Mouse (Mus musculus): ENCODE measurements around the gene Dpp3. TPM values are rescaled to one million over a fixed set of nuclear protein-coding genes. Genes with fewer than 3 reads are reported as not detected.
"Not testable (repeated sequence)": the region's sequence is repeated elsewhere in the genome, so short reads cannot be mapped to it uniquely, and the experiment has no call there.

The Dpp3 gene
- total RNA-seq, 4 experiments from 2014 or later = 39.2 to 45.0 (median 41.7) TPM

DNA sequence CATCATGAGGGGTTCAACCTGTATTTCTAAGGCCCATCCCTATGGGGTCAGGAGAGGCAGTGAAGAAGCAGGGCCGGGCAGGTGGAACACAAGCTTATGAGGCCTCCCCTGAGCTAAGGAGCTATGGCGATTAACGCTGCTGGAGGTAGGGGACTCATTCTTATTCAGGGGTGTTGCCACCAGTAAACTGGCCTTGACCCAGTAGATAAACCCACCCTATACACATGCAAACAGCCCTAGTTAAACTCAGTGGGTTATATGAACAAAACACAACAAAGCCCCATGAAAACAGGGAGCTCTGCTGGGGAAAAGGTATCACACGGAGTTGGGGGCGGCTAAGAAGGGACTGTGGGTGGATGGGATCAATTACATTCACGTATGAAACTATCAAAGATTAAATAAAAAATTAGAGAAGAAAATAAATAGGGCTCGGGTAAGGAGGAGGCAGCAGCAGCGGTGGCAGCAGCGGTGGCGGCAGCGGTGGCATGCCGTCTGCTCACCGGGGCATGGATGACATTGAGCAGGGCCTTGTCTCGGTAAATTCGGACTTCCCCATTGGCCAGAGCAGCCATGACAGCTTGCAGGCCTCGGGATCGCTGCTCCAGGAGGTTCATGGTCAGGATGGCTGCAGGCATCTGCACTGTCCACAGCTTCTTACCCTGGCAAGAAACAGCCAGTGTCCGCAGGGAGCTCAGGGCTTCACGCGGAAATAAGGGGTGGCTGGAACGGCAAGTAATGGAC is 31.1 kb downstream of the Dpp3 start:
- DNase-seq (ENCODE audit: low spot score in 2 of 2) = no peak

DNA sequence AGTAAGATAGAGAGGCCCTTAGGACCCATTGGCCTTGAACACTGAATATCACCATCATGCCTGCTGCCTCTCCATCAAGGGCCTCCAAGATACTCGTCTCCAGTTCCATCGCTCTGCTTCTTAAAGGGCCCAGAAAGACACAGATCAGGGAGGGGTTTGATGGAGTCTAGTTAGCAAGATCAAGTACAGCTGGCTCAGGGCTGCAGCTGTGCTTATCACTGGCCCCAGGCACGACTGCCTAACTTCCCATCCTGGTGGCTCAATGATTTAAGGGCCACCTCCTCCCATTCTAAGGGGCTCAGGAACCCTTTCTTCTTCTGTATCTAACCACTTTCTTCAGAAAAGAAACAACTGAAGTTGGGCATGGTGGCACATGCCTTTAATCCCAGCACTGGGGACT is 36.3 kb downstream of the Dpp3 start:
- DNase-seq (ENCODE audit: low spot score in 2 of 2) = no peak

DNA sequence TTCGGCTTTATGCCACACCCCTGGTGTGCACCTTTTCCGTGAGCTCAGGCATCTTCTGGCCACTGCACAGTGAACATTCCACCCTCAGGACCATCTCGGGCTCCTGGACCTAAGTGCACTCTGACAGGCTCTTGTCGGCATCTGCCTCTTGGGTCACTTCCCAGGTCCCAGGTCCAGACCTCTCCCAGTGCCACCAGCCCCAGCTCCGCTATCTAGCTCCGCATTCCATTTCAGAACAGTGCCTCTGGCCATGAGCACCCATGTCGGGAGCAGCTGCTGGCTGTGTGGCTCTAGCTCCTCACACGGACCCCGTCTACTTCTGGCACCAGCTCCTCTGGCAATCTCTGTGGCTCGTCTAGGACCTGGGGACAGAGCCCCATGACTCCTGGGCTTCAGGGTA is 38.3 kb downstream of the Dpp3 start:
- no peak for DNase-seq (ENCODE audit: low spot score in 2 of 2)

DNA sequence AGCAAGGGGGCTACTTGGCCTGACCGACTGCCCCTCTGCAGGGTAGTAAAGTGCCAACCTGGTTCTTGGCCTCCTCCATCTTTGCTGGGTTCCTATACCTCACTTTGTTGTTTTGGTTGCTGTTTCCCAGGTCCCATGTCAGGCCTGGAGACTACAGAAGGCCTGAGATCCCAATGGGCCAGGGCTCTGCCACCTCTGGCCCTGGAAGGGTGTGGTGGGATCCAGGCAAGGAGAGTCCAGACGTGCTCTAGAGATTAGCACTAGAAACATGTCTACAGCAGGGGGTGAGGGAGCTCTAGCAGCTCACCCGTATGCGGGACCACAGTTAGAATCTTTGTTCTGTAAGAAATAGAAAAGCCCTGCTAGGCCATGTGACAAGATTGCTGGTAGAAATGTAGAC is 44.1 kb downstream of the Dpp3 start:
- DNase-seq (ENCODE audit: low spot score in 2 of 2) = no peak

DNA sequence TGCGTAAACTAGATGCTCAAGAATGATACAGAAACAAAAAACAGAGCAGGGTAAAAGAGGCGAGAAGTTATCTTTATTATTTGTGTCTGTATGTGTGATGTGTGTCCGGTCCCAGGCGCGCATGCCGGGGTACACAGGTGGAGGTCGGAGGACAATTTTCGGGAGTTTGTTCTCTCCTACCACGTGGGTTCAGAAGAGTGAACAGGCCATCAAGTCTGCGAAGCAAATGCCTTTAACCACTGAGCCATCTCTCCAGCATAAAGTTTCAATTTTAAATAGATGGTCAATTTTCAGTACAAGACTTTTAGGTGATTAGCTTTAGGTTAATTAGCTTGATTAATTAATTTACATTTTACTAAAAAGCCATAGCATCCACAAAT is 48.8 kb downstream of the Dpp3 start:
- no peak for DNase-seq (ENCODE audit: low spot score in 2 of 2)

DNA sequence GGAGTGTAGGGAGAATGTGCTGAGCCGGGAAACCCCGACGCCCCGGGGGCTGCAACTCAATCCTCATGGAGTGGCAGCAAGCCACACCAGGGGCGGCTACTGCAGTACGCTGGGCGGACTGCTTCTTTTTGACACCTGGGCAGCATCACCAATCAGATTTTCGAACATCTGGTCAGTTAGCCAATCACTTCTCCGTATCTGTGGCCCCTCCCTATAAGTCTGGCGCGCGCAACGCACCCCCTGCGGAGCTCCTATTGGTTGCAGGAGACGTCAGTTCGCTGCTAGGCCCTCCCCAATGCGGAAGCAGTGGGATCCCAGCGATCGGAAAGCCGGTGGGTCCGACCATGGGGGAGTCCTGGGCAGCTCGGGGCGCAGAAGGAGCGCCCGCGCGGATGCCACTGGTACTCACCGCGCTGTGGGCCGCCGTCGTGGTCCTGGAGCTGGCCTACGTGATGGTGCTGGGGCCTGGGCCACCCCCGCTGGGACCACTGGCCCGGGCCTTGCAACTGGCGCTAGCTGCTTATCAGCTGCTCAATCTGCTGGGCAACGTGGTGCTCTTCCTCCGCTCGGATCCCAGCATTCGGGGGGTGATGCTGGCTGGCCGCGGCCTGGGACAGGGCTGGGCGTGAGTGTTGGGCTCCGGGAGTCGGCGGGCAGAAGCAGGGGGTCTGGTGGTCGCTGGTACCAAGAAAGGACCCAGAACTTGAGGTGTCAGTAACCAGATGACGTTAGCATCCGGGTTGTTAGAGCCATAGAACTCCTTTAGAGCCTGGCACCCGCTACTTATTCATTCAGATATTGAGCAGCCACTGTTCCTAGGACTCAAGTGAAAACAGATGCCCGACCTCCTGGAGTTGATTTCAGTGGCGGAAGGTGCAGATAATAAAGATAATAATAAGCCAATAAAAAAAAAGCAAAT is 49.4 kb downstream of the Dpp3 start, which contains the start of gene Zdhhc24:
Zdhhc24 (plus strand) TSS at position 264 of the 919 bp plus-strand sequence.
- peak; percentile 93 to 97 for DNase-seq (ENCODE audit: low spot score in 2 of 2)

DNA sequence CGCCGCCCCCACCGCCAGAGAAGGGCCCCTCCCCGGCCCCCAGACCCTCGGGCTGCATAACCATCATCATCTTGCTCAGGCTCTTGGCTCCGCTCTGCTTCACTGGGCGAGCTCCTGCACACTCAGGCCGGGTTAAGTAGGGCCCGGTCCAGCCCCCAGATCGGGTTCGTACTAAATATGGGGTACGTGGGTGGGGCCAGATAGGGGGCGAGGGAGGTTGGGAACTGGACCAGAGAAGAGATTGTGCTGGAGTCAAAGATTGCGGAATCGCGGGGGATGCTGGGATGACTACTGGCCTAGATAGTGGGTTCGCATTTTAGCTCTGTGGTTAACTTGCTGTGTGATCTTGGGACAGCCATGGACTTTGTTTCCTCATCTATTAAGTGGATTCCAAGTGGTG is 50.3 kb downstream of the Dpp3 start, which contains the start of gene Actn3:
Actn3 (minus strand) TSS at position 125 of the 400 bp plus-strand sequence.
- no peak for DNase-seq (ENCODE audit: low spot score in 2 of 2)

DNA sequence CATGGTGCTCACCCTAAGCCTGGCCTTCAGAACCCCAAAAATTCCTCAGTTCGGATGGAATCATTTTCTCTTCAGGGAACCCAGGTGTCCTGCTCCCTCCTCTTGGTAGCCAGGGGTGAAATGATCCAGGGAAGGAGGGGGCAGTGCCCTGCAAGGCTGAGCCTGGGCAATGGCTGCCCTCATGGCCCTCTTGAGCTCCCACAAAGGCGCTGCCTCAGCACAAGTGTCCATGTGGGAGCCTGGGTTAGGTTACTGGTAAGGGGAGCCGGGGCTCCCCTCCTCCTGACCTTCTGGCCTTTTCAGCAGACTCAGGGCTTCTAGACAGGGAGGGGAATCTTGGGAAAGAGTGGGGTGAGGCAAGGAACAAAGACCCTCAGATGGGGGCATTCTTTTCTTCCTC is 51.3 kb downstream of the Dpp3 start:
- no peak for DNase-seq (ENCODE audit: low spot score in 2 of 2)

DNA sequence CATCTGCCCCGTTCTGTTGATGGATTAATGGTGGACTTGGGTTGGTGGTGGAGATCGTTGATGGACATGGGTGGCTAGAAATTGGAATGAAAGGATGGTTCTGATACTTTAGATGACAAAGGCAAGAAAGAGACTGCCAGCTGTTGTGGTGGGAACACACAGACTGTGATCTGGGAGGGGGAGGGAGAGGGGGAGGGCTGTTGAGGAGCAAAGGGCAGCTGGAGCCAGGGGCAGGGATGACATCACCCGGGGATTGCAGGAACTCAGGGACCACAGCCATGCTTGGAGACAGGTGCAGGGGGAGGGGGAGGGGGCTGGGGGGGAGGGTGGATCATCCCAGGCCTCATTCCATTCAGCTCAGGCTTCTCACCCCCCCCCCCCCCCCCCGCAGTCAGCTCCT is 51.8 kb downstream of the Dpp3 start:
- DNase-seq (ENCODE audit: low spot score in 2 of 2) = no peak

DNA sequence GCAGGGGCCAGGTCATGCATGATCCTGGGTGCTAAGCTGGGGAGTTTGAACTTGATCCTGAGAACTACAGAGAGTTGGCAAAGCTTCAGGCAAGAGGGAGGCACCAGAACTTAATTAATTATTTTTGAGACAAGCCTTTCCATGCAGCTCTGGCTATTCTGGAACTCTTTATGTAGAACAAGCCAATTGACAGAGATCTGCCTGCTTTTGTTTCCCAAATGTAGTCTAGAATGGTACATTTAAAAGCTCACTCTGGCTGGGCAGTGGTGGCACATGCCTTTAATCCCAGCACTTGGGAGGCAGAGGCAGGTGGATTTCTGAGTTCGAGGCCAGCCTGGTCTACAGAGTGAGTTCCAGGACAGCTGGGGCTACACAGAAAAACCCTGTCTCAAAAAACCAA is 53.5 kb downstream of the Dpp3 start:
- DNase-seq (ENCODE audit: low spot score in 2 of 2) = not testable (repeated sequence)

DNA sequence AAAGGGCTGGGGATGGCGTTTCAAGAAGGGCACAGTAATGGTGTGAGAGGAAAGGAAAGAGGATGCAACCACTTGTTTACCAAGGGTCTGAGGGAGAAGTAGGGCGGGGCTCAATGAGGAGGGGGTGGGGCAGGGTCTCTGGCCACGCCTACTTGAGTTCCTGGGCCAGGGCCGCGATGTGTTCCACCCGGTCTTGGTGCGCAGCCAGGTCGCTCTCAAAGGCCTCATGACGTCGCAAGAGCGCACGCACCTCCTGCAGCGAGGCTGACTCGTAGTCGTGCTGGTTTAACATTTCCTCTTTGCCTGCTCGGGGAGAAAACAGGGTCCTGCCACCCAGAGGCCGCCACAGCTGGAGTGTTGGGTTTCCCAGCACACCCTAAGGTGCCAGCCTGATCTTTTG is 62.9 kb downstream of the Dpp3 start:
- DNase-seq (ENCODE audit: low spot score in 2 of 2) = no peak

DNA sequence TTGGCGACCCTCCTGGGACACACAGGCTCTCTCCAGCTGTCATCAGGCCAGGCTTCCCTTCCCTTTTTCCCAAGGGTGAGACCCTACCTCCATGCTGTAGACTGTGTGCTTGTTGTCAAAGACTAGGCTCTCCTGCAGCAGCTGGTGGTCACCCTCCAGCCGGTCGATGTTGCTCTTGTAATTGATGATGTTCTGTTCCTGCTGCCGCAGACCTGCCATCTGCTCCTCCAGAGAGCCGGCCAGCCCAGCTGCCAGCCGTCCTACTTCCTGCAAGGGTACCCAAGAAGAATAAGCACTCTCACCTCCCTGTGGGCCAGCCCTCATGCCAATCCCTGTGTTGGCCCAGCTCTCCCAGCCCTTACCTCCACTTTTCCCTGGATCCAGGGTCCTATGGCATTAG is 65.0 kb downstream of the Dpp3 start:
- no peak for DNase-seq (ENCODE audit: low spot score in 2 of 2)

DNA sequence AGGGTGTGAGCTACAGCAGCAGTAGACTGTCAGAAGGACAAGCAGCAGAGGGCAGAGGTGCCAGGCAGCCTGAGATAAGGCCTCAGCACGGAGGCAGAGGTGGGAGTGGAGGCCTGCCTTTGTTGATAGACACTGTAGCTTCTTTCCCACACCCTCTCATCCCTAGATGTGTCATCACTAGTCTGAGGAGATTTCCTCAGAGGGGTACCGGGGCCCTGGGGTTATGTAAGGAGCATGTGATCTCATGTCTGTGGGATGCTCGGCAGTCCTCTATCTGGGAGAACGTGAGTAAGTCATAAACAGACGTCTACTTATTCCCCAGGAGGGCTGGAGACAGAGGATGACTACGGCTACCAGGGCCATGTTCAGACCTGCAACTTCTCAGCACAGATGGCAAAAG is 69.0 kb downstream of the Dpp3 start:
- DNase-seq (ENCODE audit: low spot score in 2 of 2) = peak in 1 of 2 experiments; percentile 55

Other genes with a start within 250 kb of the Dpp3 start
- gene Gm960, start 229.6 kb downstream of the Dpp3 start, total RNA-seq (2022) = 1 to 10 TPM; 1.4 to 4.5 (median 2.2) TPM
- gene Sptbn2, start 217.1 kb downstream of the Dpp3 start, total RNA-seq (2022) = 100 to 1,000 TPM; 453 to 534 (median 492) TPM
- gene Rbm4b, start 171.8 kb downstream of the Dpp3 start, total RNA-seq (2022) = 10 to 100 TPM; 15.0 to 17.9 (median 16.4) TPM
- 100 to 1,000 TPM in 1 of 4 experiments, 10 to 100 TPM in 3; 84.7 to 114 (median 94.1) TPM for gene Rbm4, start 134.4 kb downstream of the Dpp3 start, total RNA-seq (2022)
- gene Gm21992, start 116.7 kb downstream of the Dpp3 start, total RNA-seq (2022) = 10 to 100 TPM; 25.1 to 31.9 (median 29.8) TPM
- gene Rbm14, start 116.7 kb downstream of the Dpp3 start, total RNA-seq (2022) = 10 to 100 TPM; 33.9 to 49.3 (median 43.7) TPM
- 10 to 100 TPM; 30.1 to 35.8 (median 33.5) TPM for gene Ccs, start 89.0 kb downstream of the Dpp3 start, total RNA-seq (2022)
- 1 to 10 TPM; 2.3 to 3.1 (median 2.6) TPM for gene Ccdc87, start 88.9 kb downstream of the Dpp3 start, total RNA-seq (2022)
- gene Ctsf, start 73.2 kb downstream of the Dpp3 start, total RNA-seq (2022) = 100 to 1,000 TPM; 107 to 126 (median 122) TPM
- gene Actn3, start 50.4 kb downstream of the Dpp3 start, total RNA-seq (2022) = 1 to 10 TPM; 1.2 to 5.7 (median 3.2) TPM
- 10 to 100 TPM; 22.4 to 30.1 (median 23.7) TPM for gene Zdhhc24, start 49.6 kb downstream of the Dpp3 start, total RNA-seq (2022)
- 10 to 100 TPM; 32.5 to 38.2 (median 36.5) TPM for gene Bbs1, start 21.7 kb downstream of the Dpp3 start, total RNA-seq (2022)
- 10 to 100 TPM; 25.3 to 33.8 (median 30.9) TPM for gene Peli3, start 14.8 kb upstream of the Dpp3 start, total RNA-seq (2022)
- gene Mrpl11, start 33.9 kb upstream of the Dpp3 start, total RNA-seq (2022) = 10 to 100 TPM; 57.1 to 61.5 (median 59.4) TPM
- gene Npas4, start 62.0 kb upstream of the Dpp3 start, total RNA-seq (2022) = 10 to 100 TPM in 1 of 4 experiments, 1 to 10 TPM in 3; 6.2 to 16.4 (median 7.4) TPM
- 10 to 100 TPM; 11.6 to 17.6 (median 13.5) TPM for gene Slc29a2, start 95.6 kb upstream of the Dpp3 start, total RNA-seq (2022)
- 100 to 1,000 TPM; 129 to 141 (median 138) TPM for gene B4gat1, start 110.5 kb upstream of the Dpp3 start, total RNA-seq (2022)
- 1 to 10 TPM; 3.2 to 6.4 (median 4.7) TPM for gene AC124502.3, start 110.6 kb upstream of the Dpp3 start, total RNA-seq (2022)
- 10 to 100 TPM; 23.7 to 29.7 (median 25.4) TPM for gene Brms1, start 113.1 kb upstream of the Dpp3 start, total RNA-seq (2022)
- gene Rin1, start 122.2 kb upstream of the Dpp3 start, total RNA-seq (2022) = 10 to 100 TPM; 72.9 to 88.1 (median 78.2) TPM
- 1 to 10 TPM; 5.3 to 6.6 (median 6.1) TPM for gene Cd248, start 139.8 kb upstream of the Dpp3 start, total RNA-seq (2022)
- 100 to 1,000 TPM; 135 to 156 (median 139) TPM for gene Tmem151a, start 157.2 kb upstream of the Dpp3 start, total RNA-seq (2022)
- gene Yif1a, start 160.3 kb upstream of the Dpp3 start, total RNA-seq (2022) = 10 to 100 TPM; 25.3 to 31.3 (median 28.6) TPM
- 100 to 1,000 TPM; 172 to 193 (median 184) TPM for gene Cnih2, start 170.2 kb upstream of the Dpp3 start, total RNA-seq (2022)
- 100 to 1,000 TPM; 146 to 171 (median 156) TPM for gene Rab1b, start 178.8 kb upstream of the Dpp3 start, total RNA-seq (2022)
- 100 to 1,000 TPM; 237 to 265 (median 247) TPM for gene Klc2, start 190.3 kb upstream of the Dpp3 start, total RNA-seq (2022)

All from left cerebral cortex, adult 8-10 months (tissue).